In the genomic region with DNA sequence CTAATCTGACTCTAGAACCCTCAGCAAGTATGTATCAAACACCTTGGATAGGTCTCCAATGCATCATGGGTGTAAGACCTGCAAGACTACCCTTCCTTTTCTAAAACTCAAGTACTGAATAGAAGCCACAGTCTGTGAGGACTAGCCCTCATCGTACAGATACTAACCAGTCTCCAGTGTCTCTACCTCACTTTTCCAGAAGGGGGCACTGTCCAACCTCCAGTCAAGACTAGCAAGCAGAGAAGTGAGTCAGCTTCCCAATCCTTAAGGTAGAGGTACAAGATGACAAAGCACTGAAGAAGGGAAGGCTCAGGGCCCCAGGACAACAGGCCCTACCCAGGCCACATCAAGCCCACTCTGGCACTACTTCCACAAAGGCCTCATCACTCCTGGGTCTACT, we compare ENCODE assay signal across 10 mouse cellular contexts. TPM values are rescaled to one million over a fixed set of nuclear protein-coding genes. Genes with fewer than 3 reads are reported as not detected.
DNase-seq lines count a peak whose midpoint lies in the region; ATAC-seq lines count a peak whose summit lies in the region.
"Had no signal": no experiment of that assay in that cellular context is flagged by ENCODE, and none has a peak within 500 bp of the region (broad histone marks: within the 10 kb centered on the region; RNA-seq: fewer than 3 reads in every experiment).

No protein-coding gene starts in this region.

- no peaks in the 10 kb centered on the region for H3K27me3 ChIP-seq in intestine, embryonic 14.5 days (replicated peaks; ENCODE audit: control insufficient read depth, insufficient read depth, low read length)
- H3K27me3 ChIP-seq in intestine, embryonic 15.5 days (replicated peaks): no peaks in the 10 kb centered on the region
- H3K27me3 ChIP-seq: midbrain, embryonic 12.5 days had no signal

- H3K4me3 ChIP-seq in intestine, embryonic 14.5 days (ENCODE audit: low read depth, low read length): no peak overlapping the region
- H3K4me3 ChIP-seq in intestine, embryonic 15.5 days (replicated peaks): no peak overlapping the region
- H3K4me3 ChIP-seq: erythroblast, embryonic 14.5 days; midbrain, embryonic 12.5 days had no signal

- WGBS in intestine, embryonic 14.5 days: 64% methylated on average over 1 of the region's 1 CpGs
- WGBS in intestine, embryonic 15.5 days: 32% methylated on average over 1 of the region's 1 CpGs

- H3K9me3 ChIP-seq in intestine, embryonic 14.5 days (ENCODE audit: control insufficient read depth, low read length): no peaks in the 10 kb centered on the region
- H3K9me3 ChIP-seq in intestine, embryonic 15.5 days: no peaks in the 10 kb centered on the region
- H3K9me3 ChIP-seq: midbrain, embryonic 12.5 days had no signal

- H3K27ac ChIP-seq in intestine, embryonic 14.5 days (ENCODE audit: low read depth): no peak overlapping the region
- no peak overlapping the region for H3K27ac ChIP-seq in intestine, embryonic 15.5 days
- H3K27ac ChIP-seq: midbrain, embryonic 12.5 days had no signal

- H3K9ac ChIP-seq in intestine, embryonic 14.5 days (ENCODE audit: low read length): no peak overlapping the region
- no peak overlapping the region; the same call in 1 of the 2 replicates for H3K9ac ChIP-seq in intestine, embryonic 15.5 days
- H3K9ac ChIP-seq: midbrain, embryonic 12.5 days had no signal

- ATAC-seq in intestine, embryonic 14.5 days (replicated peaks; ENCODE audit: low FRiP score, low TSS enrichment, low read depth): no peak
- no peak for ATAC-seq in intestine, embryonic 15.5 days
- peak; percentile 29 to 43 for ATAC-seq in hematopoietic stem cell, adult 5-6 weeks (replicated peaks in 1 of 2; ENCODE audit: insufficient read depth in 1 of 2, low FRiP score in 2 of 2, low TSS enrichment in 1 of 2, low read depth in 1 of 2, poor library complexity in 2 of 2, severe bottlenecking in 2 of 2)
- peak; percentile 32; the same call in 1 of the 2 replicates for ATAC-seq in monocyte, adult 5-6 weeks (replicated peaks; ENCODE audit: insufficient number of reproducible peaks, low FRiP score, low TSS enrichment, poor library complexity, severe bottlenecking)

- H3K36me3 ChIP-seq in intestine, embryonic 14.5 days (ENCODE audit: control insufficient read depth, insufficient read depth, low read length): peaks cover 56% of the 10 kb centered on the region
- peaks cover 19% of the 10 kb centered on the region for H3K36me3 ChIP-seq in intestine, embryonic 15.5 days

- H3K4me1 ChIP-seq in intestine, embryonic 14.5 days (replicated peaks; ENCODE audit: control insufficient read depth, insufficient read depth, low read length): peaks cover 17% of the 10 kb centered on the region
- H3K4me1 ChIP-seq in intestine, embryonic 15.5 days (replicated peaks): peaks cover 24% of the 10 kb centered on the region

- DNase-seq in intestine, embryonic 14.5 days (ENCODE audit: low spot score): peak; percentile 68
- peak; percentile 76 for DNase-seq in NIH3T3 (ENCODE audit: low read depth)
- peak; percentile 83 to 88 for DNase-seq in cerebellum, postnatal 14 days
- DNase-seq in left cerebral cortex, postnatal 36 days (ENCODE audit: low spot score in 2 of 2): peak; percentile 52 to 63
- peak; percentile 80 for DNase-seq in thymus, postnatal 0 days (ENCODE audit: low spot score)

- no peak overlapping the region for H3K4me2 ChIP-seq in intestine, embryonic 14.5 days (ENCODE audit: low read length)
- H3K4me2 ChIP-seq in intestine, embryonic 15.5 days (replicated peaks): no peak overlapping the region
- H3K4me2 ChIP-seq: midbrain, embryonic 12.5 days had no signal

- intact Hi-C loops in left cerebral cortex, postnatal 36 days (cut with DNase I): loop anchor here (5.0 to 10.0 kb wide), 2 partner anchors 77 to 304 kb away; a partner anchor contains a TSS

RNA-seq across cellular contexts. Expression of a gene that starts 3.3 kb away (rescaled TPM):
- polyA plus RNA-seq in intestine, embryonic 14.5 days (2014; fragmentation: Nextera tagmentation; extraction: Ambion mirVana): 181 and 195 TPM in 2 replicates
- polyA plus RNA-seq in intestine, embryonic 15.5 days (2015; fragmentation: Nextera tagmentation; extraction: Ambion mirVana): 241 and 252 TPM in 2 replicates
- total RNA-seq in hematopoietic stem cell, adult 5-6 weeks (2017): 54.8 and 64.1 TPM in 2 replicates
- total RNA-seq in left cerebral cortex, postnatal 36 days (2021): 10 to 100 TPM; 49.5 to 53.0 TPM
- total RNA-seq in monocyte, adult 5-6 weeks (2017): 69.0 to 90.1 TPM (median 80.5 TPM) in 3 replicates
- 168 and 172 TPM in 2 replicates for polyA plus RNA-seq in thymus, postnatal 0 days (2015; fragmentation: Nextera tagmentation; extraction: Ambion mirVana)

RNA-seq across cellular contexts. Expression of a gene that starts 3.5 kb away (rescaled TPM):
- polyA plus RNA-seq in intestine, embryonic 14.5 days (2014; fragmentation: Nextera tagmentation; extraction: Ambion mirVana): not detected in 2 replicates
- 0.33 TPM in 1 of 2 replicates, not detected in the other for polyA plus RNA-seq in intestine, embryonic 15.5 days (2015; fragmentation: Nextera tagmentation; extraction: Ambion mirVana)
- total RNA-seq in hematopoietic stem cell, adult 5-6 weeks (2017): not detected in 2 replicates
- under 1 TPM; 0.15 to 0.41 TPM for total RNA-seq in left cerebral cortex, postnatal 36 days (2021)
- total RNA-seq in monocyte, adult 5-6 weeks (2017): not detected in 3 replicates
- 0.53 and 0.57 TPM in 2 replicates for polyA plus RNA-seq in thymus, postnatal 0 days (2015; fragmentation: Nextera tagmentation; extraction: Ambion mirVana)
- polyA plus RNA-seq: midbrain, embryonic 12.5 days had no signal

RNA-seq across cellular contexts. Expression of a gene that starts 14.1 kb away (rescaled TPM):
- 53.3 and 57.0 TPM in 2 replicates for polyA plus RNA-seq in intestine, embryonic 14.5 days (2014; fragmentation: Nextera tagmentation; extraction: Ambion mirVana)
- polyA plus RNA-seq in intestine, embryonic 15.5 days (2015; fragmentation: Nextera tagmentation; extraction: Ambion mirVana): 68.7 and 69.3 TPM in 2 replicates
- total RNA-seq in hematopoietic stem cell, adult 5-6 weeks (2017): 60.8 and 67.5 TPM in 2 replicates
- total RNA-seq in left cerebral cortex, postnatal 36 days (2021): 100 to 1,000 TPM in 1 of 2 experiments, 10 to 100 TPM in 1; 95.5 to 106 TPM
- total RNA-seq in monocyte, adult 5-6 weeks (2017): 60.1 to 86.2 TPM (median 60.4 TPM) in 3 replicates
- polyA plus RNA-seq in thymus, postnatal 0 days (2015; fragmentation: Nextera tagmentation; extraction: Ambion mirVana): 76.9 and 78.2 TPM in 2 replicates

RNA-seq across cellular contexts. Expression of a gene that starts 14.2 kb away (rescaled TPM):
- 38.5 and 41.6 TPM in 2 replicates for polyA plus RNA-seq in intestine, embryonic 14.5 days (2014; fragmentation: Nextera tagmentation; extraction: Ambion mirVana)
- 41.6 and 42.9 TPM in 2 replicates for polyA plus RNA-seq in intestine, embryonic 15.5 days (2015; fragmentation: Nextera tagmentation; extraction: Ambion mirVana)
- total RNA-seq in hematopoietic stem cell, adult 5-6 weeks (2017): 83.3 and 94.2 TPM in 2 replicates
- 10 to 100 TPM; 33.2 to 34.0 TPM for total RNA-seq in left cerebral cortex, postnatal 36 days (2021)
- total RNA-seq in monocyte, adult 5-6 weeks (2017): 42.5 to 69.7 TPM (median 48.7 TPM) in 3 replicates
- 46.7 and 48.3 TPM in 2 replicates for polyA plus RNA-seq in thymus, postnatal 0 days (2015; fragmentation: Nextera tagmentation; extraction: Ambion mirVana)

RNA-seq across cellular contexts. Expression of a gene that starts 19.8 kb away (rescaled TPM):
- polyA plus RNA-seq in intestine, embryonic 14.5 days (2014; fragmentation: Nextera tagmentation; extraction: Ambion mirVana): 782 and 796 TPM in 2 replicates
- polyA plus RNA-seq in intestine, embryonic 15.5 days (2015; fragmentation: Nextera tagmentation; extraction: Ambion mirVana): 631 and 647 TPM in 2 replicates
- total RNA-seq in hematopoietic stem cell, adult 5-6 weeks (2017): 1,682 and 2,482 TPM in 2 replicates
- 100 to 1,000 TPM; 223 to 256 TPM for total RNA-seq in left cerebral cortex, postnatal 36 days (2021)
- total RNA-seq in monocyte, adult 5-6 weeks (2017): 929 to 1,174 TPM (median 1,019 TPM) in 3 replicates
- 763 and 778 TPM in 2 replicates for polyA plus RNA-seq in thymus, postnatal 0 days (2015; fragmentation: Nextera tagmentation; extraction: Ambion mirVana)

Comparison
In these comparisons a context has a peak if more than half of its experiments do, and no peak if none do; other contexts are left out.
1. ATAC-seq: peak in hematopoietic stem cell, adult 5-6 weeks (2 of 2) and monocyte, adult 5-6 weeks (single experiment); none in intestine, embryonic 14.5 days (single experiment) and intestine, embryonic 15.5 days (single experiment).
2. Peak in every context shown above with its lines, with median percentiles within 50 percentile points of each other: DNase-seq.